Mouse (Mus musculus): ENCODE measurements at regions not wholly inside any gene's neighbourhood (a gene's known extent, or its start where the extent isn't known, plus 50 kb on each side); places are given as distances from the start of the nearest gene placed in this dataset.

GRCm38 (mm10) chr12:51016081-51016480, 331.8 kb upstream of the G2e3 start:
- no peak for TF ChIP-seq POLR2A (IDR thresholded peaks at IDR 0.05; ENCODE audit: borderline replicate concordance, extremely low read depth, insufficient read depth, insufficient read length, poor library complexity, severe bottlenecking)
- no peak for TF ChIP-seq CTCF (IDR thresholded peaks at IDR 0.05; ENCODE audit: borderline replicate concordance, extremely low read depth, insufficient read depth, insufficient read length)
- no peak for DNase-seq (ENCODE audit: low read depth)

GRCm38 (mm10) chr12:51009644-51010043, 338.2 kb upstream of the G2e3 start:
- TF ChIP-seq CTCF (IDR thresholded peaks at IDR 0.05; ENCODE audit: borderline replicate concordance, extremely low read depth, insufficient read depth, insufficient read length) (no peak), POLR2A (IDR thresholded peaks at IDR 0.05; ENCODE audit: borderline replicate concordance, extremely low read depth, insufficient read depth, insufficient read length, poor library complexity, severe bottlenecking) (no peak)
- peak; percentile 51 for DNase-seq (ENCODE audit: low read depth)

DNA sequence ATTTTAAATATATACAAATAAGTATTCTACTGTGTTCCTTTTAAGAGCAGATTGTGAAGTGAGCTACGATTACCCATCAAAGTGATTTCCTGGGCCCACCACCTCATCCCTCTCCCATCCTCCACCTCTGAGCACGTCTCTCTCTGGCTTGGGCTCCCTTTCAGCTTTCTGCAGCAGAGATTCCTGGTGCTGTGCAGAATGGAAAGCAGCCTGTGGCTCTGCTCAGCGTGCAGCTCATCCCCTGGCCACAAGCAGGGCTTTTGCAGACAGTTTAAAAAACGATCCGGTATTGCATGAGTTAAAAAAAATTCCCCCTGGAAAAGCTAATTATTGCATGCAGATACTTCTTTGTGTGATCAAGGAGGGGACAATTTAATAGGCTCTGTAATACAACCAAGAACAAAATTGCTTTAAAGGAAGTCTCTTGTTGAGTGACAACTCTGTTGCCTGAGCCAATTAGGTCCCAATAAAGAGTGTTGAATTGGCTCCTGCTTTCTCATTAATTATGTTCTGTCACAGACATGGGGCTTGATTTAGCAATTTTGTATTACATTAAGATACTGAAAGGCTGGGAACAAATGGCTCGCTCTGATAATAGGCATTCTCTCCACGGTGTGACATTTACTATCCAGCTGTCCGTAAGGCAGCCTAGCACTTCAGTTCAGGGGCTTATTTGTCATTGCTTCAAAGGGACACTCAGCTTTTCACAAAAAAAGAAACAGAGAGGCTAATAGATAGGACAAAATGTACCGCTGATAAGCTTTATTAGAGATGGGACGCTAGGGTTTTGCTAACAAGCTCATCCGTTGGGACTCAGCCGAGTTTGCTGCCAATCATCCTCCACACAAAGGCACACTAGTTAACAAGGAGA, 345.9 kb upstream of the G2e3 start:
- TF ChIP-seq CTCF (IDR thresholded peaks at IDR 0.05; ENCODE audit: borderline replicate concordance, extremely low read depth, insufficient read depth, insufficient read length) (no peak), POLR2A (IDR thresholded peaks at IDR 0.05; ENCODE audit: borderline replicate concordance, extremely low read depth, insufficient read depth, insufficient read length, poor library complexity, severe bottlenecking) (no peak)
- peak; percentile 99 for DNase-seq (ENCODE audit: low read depth)

DNA sequence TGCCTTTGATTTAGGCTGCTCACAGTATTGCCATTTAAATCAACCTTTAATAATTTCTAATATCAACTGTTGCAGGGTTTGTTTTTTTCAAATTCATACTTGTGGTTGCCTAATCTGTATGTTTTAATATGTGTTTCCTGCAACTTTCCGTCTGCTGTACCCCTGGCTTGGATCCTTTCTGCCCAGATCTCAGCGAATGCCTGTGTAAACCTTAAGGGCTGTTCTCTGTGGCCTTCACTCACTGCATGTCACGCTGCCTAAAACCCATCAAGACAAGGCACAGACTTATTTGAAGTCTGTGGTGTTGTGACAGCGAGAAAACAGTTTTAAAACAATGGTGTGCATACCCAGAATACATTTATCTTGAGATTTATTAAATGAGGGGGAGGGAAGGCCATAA, 346.8 kb upstream of the G2e3 start:
- DNase-seq (ENCODE audit: low read depth): peak; percentile 72
- TF ChIP-seq CTCF (IDR thresholded peaks at IDR 0.05; ENCODE audit: borderline replicate concordance, extremely low read depth, insufficient read depth, insufficient read length) (no peak), POLR2A (IDR thresholded peaks at IDR 0.05; ENCODE audit: borderline replicate concordance, extremely low read depth, insufficient read depth, insufficient read length, poor library complexity, severe bottlenecking) (no peak)

- DNase-seq (ENCODE audit: low read depth): peak; percentile 84
- no peak for TF ChIP-seq CTCF (IDR thresholded peaks at IDR 0.05; ENCODE audit: borderline replicate concordance, extremely low read depth, insufficient read depth, insufficient read length)
- no peak for TF ChIP-seq POLR2A (IDR thresholded peaks at IDR 0.05; ENCODE audit: borderline replicate concordance, extremely low read depth, insufficient read depth, insufficient read length, poor library complexity, severe bottlenecking)
Observed at GRCm38 (mm10) chr12:51000281-51001075, 347.4 kb upstream of the G2e3 start.

GRCm38 (mm10) chr12:50999295-51000237, 348.3 kb upstream of the G2e3 start:
- DNase-seq (ENCODE audit: low read depth): peak; percentile 98
- peak; percentile 96 for TF ChIP-seq CTCF (IDR thresholded peaks at IDR 0.05; ENCODE audit: borderline replicate concordance, extremely low read depth, insufficient read depth, insufficient read length)
- TF ChIP-seq POLR2A (IDR thresholded peaks at IDR 0.05; ENCODE audit: borderline replicate concordance, extremely low read depth, insufficient read depth, insufficient read length, poor library complexity, severe bottlenecking): no peak

GRCm38 (mm10) chr12:50995664-50996063, 346.8 kb upstream of the Prkd1 start:
- peak; percentile 15 for DNase-seq (ENCODE audit: low read depth)
- no peak for TF ChIP-seq POLR2A (IDR thresholded peaks at IDR 0.05; ENCODE audit: borderline replicate concordance, extremely low read depth, insufficient read depth, insufficient read length, poor library complexity, severe bottlenecking)
- no peak for TF ChIP-seq CTCF (IDR thresholded peaks at IDR 0.05; ENCODE audit: borderline replicate concordance, extremely low read depth, insufficient read depth, insufficient read length)

DNA sequence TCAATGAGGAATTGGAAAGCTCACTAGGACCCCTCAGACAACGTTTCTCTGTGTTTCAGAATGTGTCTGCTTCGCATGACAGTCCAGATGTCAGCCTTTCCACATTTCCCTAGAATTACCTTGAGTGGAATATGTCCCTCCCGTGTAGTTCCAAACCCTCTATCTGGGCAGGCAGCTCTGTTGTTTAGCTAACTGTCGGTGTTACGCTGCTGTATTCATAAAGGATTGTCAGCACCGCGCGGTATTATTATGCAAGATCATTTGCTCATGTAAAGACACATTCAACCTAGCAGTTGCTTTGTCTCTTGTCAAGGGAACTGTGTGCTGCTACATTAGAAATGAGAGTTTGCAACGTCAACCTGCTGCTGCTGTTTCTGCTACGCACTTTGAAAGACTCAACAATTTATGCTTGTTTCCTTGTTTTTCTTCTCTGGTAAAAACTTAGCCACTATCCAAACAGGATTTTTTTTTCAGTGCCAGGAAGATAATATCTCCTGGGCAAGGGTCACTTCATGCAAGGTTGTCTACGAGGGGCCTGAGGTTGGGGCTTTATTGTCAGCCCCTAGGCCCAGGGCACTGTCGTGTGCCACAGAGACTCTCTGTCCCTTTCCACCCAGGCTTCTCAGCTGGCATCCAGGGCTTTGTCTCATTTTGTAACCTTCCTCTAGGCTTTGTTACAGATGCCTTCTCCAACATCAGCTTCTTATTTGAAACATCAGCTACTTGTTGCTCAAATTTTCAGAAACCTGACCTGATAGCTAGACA, 340.8 kb upstream of the Prkd1 start:
- no peak for TF ChIP-seq POLR2A (IDR thresholded peaks at IDR 0.05; ENCODE audit: borderline replicate concordance, extremely low read depth, insufficient read depth, insufficient read length, poor library complexity, severe bottlenecking)
- peak; percentile 71 for DNase-seq (ENCODE audit: low read depth)

DNA sequence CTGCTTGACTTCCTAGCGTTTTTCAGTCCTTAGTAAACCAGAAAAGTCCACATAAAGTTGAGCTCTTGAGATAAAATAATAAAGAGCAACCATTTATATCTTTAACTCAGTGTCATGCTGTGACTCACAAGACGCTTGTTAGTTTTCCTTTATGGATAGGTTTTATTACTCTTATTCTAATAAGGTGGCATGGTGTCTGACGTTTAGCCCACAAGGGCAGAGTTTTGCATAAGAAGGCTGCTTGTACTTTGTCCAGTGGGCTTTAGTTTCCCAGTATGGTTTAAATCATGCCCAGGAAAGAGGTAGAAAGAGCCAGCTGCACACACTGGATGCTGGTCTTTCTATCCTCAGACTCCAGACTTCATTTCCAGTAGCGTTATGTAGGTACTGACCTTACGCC, 332.4 kb upstream of the Prkd1 start:
- DNase-seq (ENCODE audit: low read depth): no peak

GRCm38 (mm10) chr12:50980800-50981199, 331.9 kb upstream of the Prkd1 start:
- TF ChIP-seq CTCF (IDR thresholded peaks at IDR 0.05; ENCODE audit: borderline replicate concordance, extremely low read depth, insufficient read depth, insufficient read length) (no peak), POLR2A (IDR thresholded peaks at IDR 0.05; ENCODE audit: borderline replicate concordance, extremely low read depth, insufficient read depth, insufficient read length, poor library complexity, severe bottlenecking) (no peak)
- DNase-seq (ENCODE audit: low read depth): no peak

More for the DNA sequence above, 332.4 kb upstream of the Prkd1 start:
- TF ChIP-seq CTCF (IDR thresholded peaks at IDR 0.05; ENCODE audit: borderline replicate concordance, extremely low read depth, insufficient read depth, insufficient read length) (no peak), POLR2A (IDR thresholded peaks at IDR 0.05; ENCODE audit: borderline replicate concordance, extremely low read depth, insufficient read depth, insufficient read length, poor library complexity, severe bottlenecking) (no peak)

All from brain, embryonic 14.5 days (tissue).